Mouse (Mus musculus) midbrain, embryonic 13.5 days (tissue): ENCODE results near the gene Igsf11. TPM values are rescaled to one million over a fixed set of nuclear protein-coding genes. Genes with fewer than 3 reads are reported as not detected.
"Not testable (repeated sequence)": the region's sequence is repeated elsewhere in the genome, so short reads cannot be mapped to it uniquely, and the experiment has no call there.

Experiments
- ATAC-seq: fragments of 200-750 bp; cut with Nextera tagmentation; 2 replicates; pipeline ENCODE4 v1.8.0; 2017; ENCODE audit warnings: mild to moderate bottlenecking, moderate TSS enrichment, moderate library complexity
- H3K27ac ChIP-seq: fragments of 300-500 bp; sonication (generic); 2 replicates; pipeline ENCODE4 v1.5.1; 2015; ENCODE audit warnings: inconsistent platforms, mild to moderate bottlenecking, moderate library complexity
- H3K27me3 ChIP-seq: fragments of 300-500 bp; sonication (generic); 2 replicates; pipeline ENCODE4 v1.6.1; 2015; ENCODE audit warnings: mild to moderate bottlenecking, inconsistent platforms
- H3K36me3 ChIP-seq: fragments of 300-500 bp; sonication (generic); 2 replicates; pipeline ENCODE4 v1.6.1; 2015; ENCODE audit warnings: mild to moderate bottlenecking, inconsistent platforms
- H3K4me1 ChIP-seq: fragments of 300-500 bp; sonication (generic); replicated peaks from 2 replicates; pipeline ENCODE4 v1.6.1; 2015; ENCODE audit warnings: inconsistent platforms
- H3K4me2 ChIP-seq: fragments of 300-500 bp; sonication (generic); replicated peaks from 2 replicates; pipeline ENCODE4 v1.6.1; 2015; ENCODE audit warnings: moderate library complexity, mild to moderate bottlenecking, inconsistent platforms
- H3K4me3 ChIP-seq: fragments of 300-500 bp; sonication (generic); replicated peaks from 2 replicates; pipeline ENCODE4 v1.5.1; 2015; ENCODE audit warnings: mild to moderate bottlenecking, inconsistent platforms
- H3K9ac ChIP-seq: fragments of 300-500 bp; sonication (generic); replicated peaks from 2 replicates; pipeline ENCODE4 v1.6.1; 2015; ENCODE audit warnings: mild to moderate bottlenecking, inconsistent platforms
- H3K9me3 ChIP-seq: fragments of 300-500 bp; sonication (generic); 2 replicates; pipeline ENCODE4 v1.6.1; 2016; ENCODE audit warnings: mild to moderate bottlenecking, inconsistent platforms
- WGBS: fragments of 180-500 bp; shearing (Covaris S2); methylation state at CpG from one replicate; pipeline ENCODE4 v1.1.7; 2015; 5-methylcytosine and 5-hydroxymethylcytosine counted together
- polyA plus RNA-seq: library from polyadenylated mRNA; unstranded; fragments of >200 nt; fragmentation: Nextera tagmentation; extraction: Ambion mirVana; gene quantifications from 2 replicates; pipeline ENCODE4 v1.2.1, GENCODE M21; 2015

Igsf11 gene
- polyA plus RNA-seq, 1 experiment from 2014 or later, result 2.5 TPM

DNA sequence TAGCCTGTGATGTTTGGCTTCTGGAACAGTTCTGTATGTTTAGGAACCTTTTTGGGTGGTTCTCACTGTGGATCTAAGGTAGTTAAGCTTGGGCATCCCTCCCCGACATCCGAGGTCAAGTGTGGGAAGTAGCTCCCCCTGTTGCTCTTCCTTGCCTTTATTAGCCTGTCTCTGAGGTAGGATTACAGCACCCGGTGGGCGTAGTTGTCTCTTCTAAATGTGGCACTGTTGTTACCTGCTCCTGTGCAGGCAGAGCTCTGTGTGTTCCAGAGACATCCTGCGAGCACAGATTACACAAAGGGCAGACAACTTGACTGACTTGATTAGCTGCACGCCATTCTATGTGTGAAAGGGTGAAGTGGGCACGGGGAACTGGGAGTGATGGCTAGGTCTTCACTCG, 68.1 kb downstream of the Igsf11 start:
- no peak overlapping the region for H3K9ac ChIP-seq
- H3K9me3 ChIP-seq, result 0 out of 2 replicates have a peak, but pooled peaks cover 3% of the 10 kb centered on the region
- ATAC-seq, result no peak
- WGBS, result 78% methylated on average over 8 of the region's 8 CpGs
- no peaks in the 10 kb centered on the region; the same call in 1 of the 2 replicates for H3K4me1 ChIP-seq
- H3K4me2 ChIP-seq, result no peak overlapping the region
- H3K4me3 ChIP-seq, result no peak overlapping the region
- H3K36me3 ChIP-seq, result no peaks in the 10 kb centered on the region
- H3K27me3 ChIP-seq, result no peaks in the 10 kb centered on the region
- H3K27ac ChIP-seq, result no peak overlapping the region

DNA sequence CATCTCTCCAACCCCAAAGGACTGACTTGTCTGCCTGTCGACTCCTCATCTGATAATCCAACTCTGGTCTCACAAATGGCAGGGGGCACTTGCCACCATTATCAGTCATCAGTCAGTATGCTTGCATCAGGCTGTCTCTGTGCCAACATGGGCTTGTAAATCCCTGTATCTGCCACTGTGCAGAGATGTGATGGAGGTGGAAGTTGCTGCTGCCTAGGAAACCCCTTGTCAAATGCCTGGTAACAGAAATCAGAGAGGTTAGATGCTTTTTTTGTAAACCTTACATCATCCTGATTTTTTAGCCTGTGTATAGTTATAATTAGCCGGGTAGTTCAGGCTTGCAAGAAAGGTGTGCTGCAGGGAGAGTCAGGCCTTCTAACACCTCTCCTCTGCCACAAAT, 69.4 kb downstream of the Igsf11 start:
- H3K36me3 ChIP-seq, result no peaks in the 10 kb centered on the region
- H3K9ac ChIP-seq, result no peak overlapping the region
- H3K27ac ChIP-seq, result no peak overlapping the region
- 92% methylated on average over 2 of the region's 2 CpGs for WGBS
- no peak for ATAC-seq
- H3K9me3 ChIP-seq, result 0 out of 2 replicates have a peak, but pooled peaks cover 3% of the 10 kb centered on the region
- no peaks in the 10 kb centered on the region; the same call in 1 of the 2 replicates for H3K4me1 ChIP-seq
- no peak overlapping the region for H3K4me2 ChIP-seq
- H3K27me3 ChIP-seq, result no peaks in the 10 kb centered on the region
- no peak overlapping the region for H3K4me3 ChIP-seq

DNA sequence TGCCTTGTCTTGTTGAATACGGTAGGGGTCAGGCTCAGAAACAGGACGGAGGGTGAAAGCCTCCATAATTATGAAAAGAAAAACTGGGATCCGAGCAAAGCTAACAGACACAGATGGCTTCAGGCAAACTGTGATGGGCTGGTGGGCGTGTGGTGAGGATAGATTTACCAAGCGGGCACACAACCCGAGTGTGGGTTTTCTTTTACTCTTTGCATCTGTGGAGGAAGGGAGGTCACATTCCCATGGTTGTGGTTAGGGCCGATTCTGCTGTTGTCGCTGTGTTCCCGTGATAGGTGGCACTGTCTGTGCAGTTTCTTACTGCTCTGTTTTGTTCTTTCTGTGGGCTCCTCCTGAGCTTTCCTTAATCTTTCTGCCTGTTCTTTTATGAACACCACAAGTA, 70.2 kb downstream of the Igsf11 start:
- Histone ChIP-seq H3K9ac (no peak overlapping the region), H3K4me3 (no peak overlapping the region), H3K27me3 (no peaks in the 10 kb centered on the region), H3K4me1 (no peaks in the 10 kb centered on the region; the same call in 1 of the 2 replicates), H3K36me3 (no peaks in the 10 kb centered on the region), H3K4me2 (no peak overlapping the region), H3K9me3 (no peaks in the 10 kb centered on the region), H3K27ac (no peak overlapping the region)
- WGBS, result 70% methylated on average over 9 of the region's 9 CpGs
- no peak for ATAC-seq

DNA sequence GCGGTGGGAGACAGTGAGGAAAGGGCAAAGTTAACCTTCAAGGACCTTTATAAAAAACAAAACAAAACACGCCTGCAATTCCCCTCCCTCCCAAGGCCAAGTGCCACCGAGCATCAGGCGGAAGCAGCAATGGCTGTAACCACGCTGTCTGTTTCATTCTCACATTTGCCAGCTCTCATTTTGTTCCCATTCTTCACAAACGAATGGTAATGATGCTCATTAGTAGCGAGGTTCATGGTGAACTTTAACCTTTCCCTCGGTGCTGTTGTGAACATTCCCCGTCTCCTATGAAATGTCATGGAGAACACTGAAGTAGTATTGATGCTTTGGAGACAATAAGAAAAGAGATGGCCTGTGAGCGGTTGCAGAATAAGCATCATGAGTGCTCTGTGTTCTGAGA, 74.6 kb downstream of the Igsf11 start:
- no peak for ATAC-seq
- H3K4me3 ChIP-seq, result no peak overlapping the region
- WGBS, result 78% methylated on average over 10 of the region's 10 CpGs

DNA sequence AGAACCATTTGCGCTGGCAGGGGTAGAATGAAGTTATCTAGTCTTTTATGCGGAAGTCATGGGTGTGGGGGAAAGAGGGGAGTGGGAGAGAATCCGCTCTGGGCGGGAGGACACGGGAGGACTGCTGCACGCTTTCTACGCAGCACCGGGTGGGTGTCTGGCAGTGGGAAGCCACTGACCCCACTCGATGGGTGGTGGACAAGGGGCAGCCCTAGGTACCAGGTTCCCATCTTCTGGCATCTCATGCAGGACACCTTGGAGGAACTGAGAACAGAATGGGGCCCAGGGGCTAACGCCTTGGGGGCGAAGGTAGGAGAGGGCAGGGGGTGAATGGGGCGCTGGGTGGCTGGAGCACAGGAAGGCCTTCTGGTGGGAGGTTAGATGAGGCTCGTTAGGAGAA, 83.7 kb downstream of the Igsf11 start:
- Histone ChIP-seq H3K4me2 (no peak overlapping the region), H3K4me1 (peaks cover 7% of the 10 kb centered on the region; the same call in 1 of the 2 replicates), H3K4me3 (no peak overlapping the region), H3K9ac (no peak overlapping the region), H3K27me3 (no peaks in the 10 kb centered on the region), H3K9me3 (no peaks in the 10 kb centered on the region), H3K27ac (no peak overlapping the region), H3K36me3 (no peaks in the 10 kb centered on the region)
- ATAC-seq, result 0 out of 2 replicates have a peak, but pooled peaks have one; percentile 48
- WGBS, result 81% methylated on average over 13 of the region's 13 CpGs

More for the DNA sequence above, 74.6 kb downstream of the Igsf11 start:
- no peaks in the 10 kb centered on the region for H3K9me3 ChIP-seq
- no peaks in the 10 kb centered on the region; the same call in 1 of the 2 replicates for H3K4me1 ChIP-seq
- H3K27me3 ChIP-seq, result no peaks in the 10 kb centered on the region
- no peak overlapping the region for H3K27ac ChIP-seq
- H3K4me2 ChIP-seq, result no peak overlapping the region
- H3K36me3 ChIP-seq, result no peaks in the 10 kb centered on the region
- no peak overlapping the region for H3K9ac ChIP-seq

DNA sequence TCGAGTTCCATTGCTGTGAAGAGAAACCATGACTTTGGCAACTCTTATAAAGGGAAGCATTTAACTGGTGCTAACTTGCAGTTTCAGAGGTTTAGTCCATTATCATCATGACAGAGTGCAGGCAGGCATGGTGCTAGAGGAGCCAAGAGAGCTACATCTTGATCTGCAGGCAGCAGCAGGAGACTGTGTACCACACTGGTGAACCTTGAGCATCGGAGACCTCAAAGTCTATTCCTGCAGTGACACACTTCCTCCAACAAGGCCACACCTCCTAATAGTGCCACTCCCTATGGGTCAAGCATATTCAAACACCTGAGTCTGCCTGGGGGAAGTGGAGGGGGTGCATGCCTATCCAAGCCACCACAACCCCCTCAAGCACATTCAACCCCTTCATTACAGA, 86.1 kb downstream of the Igsf11 start:
- H3K4me1 ChIP-seq, result peaks cover 17% of the 10 kb centered on the region

DNA sequence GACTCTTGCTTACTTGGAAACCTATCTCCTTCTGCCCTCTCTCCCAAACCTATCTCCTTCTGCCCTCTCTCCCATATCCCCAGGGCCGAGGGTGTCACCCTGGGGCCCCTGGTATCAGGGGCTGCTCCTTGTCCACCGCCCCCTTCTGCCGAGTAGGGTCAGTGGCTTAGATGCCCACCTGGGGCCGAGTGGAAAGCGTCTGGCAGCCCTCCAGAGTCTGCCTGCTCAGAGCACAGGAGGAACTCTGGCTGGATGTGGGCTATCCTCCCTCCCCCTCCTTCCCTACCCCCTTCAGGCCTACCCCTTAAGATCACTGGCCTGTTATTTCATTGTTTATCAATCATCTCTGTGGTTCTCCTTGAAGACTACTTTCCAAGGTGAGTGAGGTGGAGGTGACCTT, 88.1 kb downstream of the Igsf11 start:
- no peak overlapping the region for H3K4me2 ChIP-seq
- H3K9ac ChIP-seq, result no peak overlapping the region
- H3K9me3 ChIP-seq, result no peaks in the 10 kb centered on the region
- no peak for ATAC-seq
- H3K27me3 ChIP-seq, result no peaks in the 10 kb centered on the region
- H3K36me3 ChIP-seq, result no peaks in the 10 kb centered on the region
- H3K4me1 ChIP-seq, result peaks cover 17% of the 10 kb centered on the region
- no peak overlapping the region for H3K27ac ChIP-seq
- 37% methylated on average over 5 of the region's 5 CpGs for WGBS
- no peak overlapping the region for H3K4me3 ChIP-seq

More for the DNA sequence above, 86.1 kb downstream of the Igsf11 start:
- H3K4me3 ChIP-seq, result no peak overlapping the region
- no peak overlapping the region for H3K27ac ChIP-seq
- no peak overlapping the region for H3K4me2 ChIP-seq
- 89% methylated on average over 2 of the region's 2 CpGs for WGBS
- no peaks in the 10 kb centered on the region for H3K36me3 ChIP-seq
- H3K9me3 ChIP-seq, result no peaks in the 10 kb centered on the region
- no peak for ATAC-seq
- no peaks in the 10 kb centered on the region for H3K27me3 ChIP-seq
- H3K9ac ChIP-seq, result no peak overlapping the region

DNA sequence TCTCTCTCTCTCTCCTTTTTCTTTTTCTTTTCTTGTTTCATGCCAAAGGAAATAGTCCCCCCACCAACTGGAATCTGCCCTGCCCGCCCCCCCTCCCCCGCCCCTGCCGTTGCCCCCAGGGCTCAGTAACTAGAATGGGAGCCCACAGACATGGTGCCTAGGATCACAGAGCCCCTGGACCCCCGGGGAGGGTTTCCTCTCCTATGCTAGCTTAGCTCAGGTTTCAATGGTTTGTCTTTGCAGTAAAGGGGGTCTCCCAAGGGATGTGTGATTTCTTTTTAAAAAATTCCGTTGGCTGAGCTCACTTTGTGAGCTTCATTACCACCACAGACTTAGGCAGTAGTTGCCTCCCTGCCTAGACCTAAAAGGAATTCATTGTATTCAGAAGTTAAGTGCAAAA, 89.6 kb downstream of the Igsf11 start:
- Histone ChIP-seq H3K27ac (no peak overlapping the region), H3K36me3 (no peaks in the 10 kb centered on the region), H3K4me3 (no peak overlapping the region), H3K4me1 (peaks cover 17% of the 10 kb centered on the region), H3K4me2 (no peak overlapping the region), H3K27me3 (no peaks in the 10 kb centered on the region), H3K9me3 (no peaks in the 10 kb centered on the region), H3K9ac (no peak overlapping the region)
- 15% methylated on average over 5 of the region's 5 CpGs for WGBS
- no peak for ATAC-seq

DNA sequence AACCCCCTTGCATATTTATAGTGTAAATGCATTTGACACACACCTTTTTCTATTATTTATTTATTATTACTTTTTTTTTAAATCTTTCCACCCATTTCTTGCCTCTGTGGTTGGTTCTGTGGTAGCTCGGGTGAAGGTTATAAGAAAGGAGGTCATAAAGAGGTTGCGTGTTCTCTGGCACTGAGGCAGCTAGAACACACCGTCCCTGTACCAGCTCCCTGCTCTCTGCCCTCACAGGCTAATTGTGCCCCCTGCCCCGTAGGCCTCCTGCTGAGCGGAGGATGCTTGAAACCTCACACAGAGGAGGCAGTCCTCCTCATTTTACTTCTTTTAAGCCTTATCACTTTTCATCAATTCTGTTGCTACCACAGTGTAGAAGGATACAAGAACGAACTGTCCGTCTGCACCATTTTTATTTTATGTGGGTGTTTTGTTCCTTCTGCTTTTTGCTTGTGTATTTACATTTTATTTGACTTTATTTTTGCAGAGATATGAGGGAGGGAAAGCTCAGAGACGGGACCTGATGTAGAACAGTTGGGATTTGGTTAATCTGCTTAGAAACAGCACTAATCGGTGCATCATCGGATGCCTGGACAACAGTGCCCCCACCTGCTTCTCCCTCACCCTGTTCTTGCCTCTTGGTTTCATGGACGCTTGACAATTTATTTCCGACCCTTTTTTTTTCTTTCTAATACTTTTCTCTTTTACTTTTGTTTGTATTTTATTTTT, 90.2 kb downstream of the Igsf11 start:
- H3K4me2 ChIP-seq, result no peak overlapping the region
- H3K27me3 ChIP-seq, result no peaks in the 10 kb centered on the region
- H3K27ac ChIP-seq, result no peak overlapping the region
- H3K9ac ChIP-seq, result no peak overlapping the region
- ATAC-seq, result no peak
- H3K4me3 ChIP-seq, result no peak overlapping the region
- H3K4me1 ChIP-seq, result peaks cover 17% of the 10 kb centered on the region
- H3K9me3 ChIP-seq, result no peaks in the 10 kb centered on the region
- WGBS, result 25% methylated on average over 12 of the region's 12 CpGs
- no peaks in the 10 kb centered on the region for H3K36me3 ChIP-seq

DNA sequence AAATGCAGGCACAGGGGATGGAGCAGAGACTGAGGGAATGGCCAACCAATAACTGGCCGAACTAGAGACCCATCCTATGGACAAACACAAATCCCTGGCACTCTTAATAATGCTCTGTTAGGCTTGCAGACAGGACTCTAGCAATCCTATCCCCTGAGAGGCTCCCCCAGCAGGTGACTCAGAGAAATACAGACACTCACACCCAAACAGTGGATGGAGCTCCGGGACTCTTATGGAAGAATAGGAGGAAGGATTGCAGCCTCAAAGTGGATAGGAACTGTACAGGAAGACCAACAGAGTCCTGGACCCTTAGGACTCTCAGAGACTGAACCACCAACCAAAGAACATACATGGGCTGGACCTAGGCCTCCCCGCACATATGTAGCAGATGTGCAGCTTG, 91.4 kb downstream of the Igsf11 start:
- H3K27ac ChIP-seq, ATAC-seq: not testable (repeated sequence)
- 71% methylated on average over 3 of the region's 3 CpGs for WGBS

DNA sequence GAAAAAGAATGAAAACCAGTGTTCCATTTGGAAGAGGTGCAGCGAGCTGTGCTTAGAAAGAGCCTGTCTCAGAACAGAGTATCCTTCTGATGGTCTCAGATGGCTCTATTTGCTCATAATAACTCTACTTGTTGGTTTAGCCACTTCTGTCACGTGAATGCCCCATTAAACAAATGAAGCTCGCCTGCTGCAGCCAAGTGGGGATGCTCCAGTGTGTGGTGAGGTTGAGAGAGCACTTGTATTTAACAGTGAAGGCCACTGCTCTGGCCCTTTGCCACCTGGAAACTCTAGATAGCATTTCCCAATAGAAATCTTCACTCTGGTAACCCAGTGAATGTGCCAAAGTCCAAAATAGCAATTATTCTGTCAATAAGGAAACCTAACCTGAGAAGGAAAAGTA, 92.9 kb downstream of the Igsf11 start:
- Histone ChIP-seq H3K9me3 (no peaks in the 10 kb centered on the region), H3K4me3 (no peak overlapping the region), H3K4me1 (peaks cover 17% of the 10 kb centered on the region), H3K36me3 (no peaks in the 10 kb centered on the region), H3K4me2 (no peak overlapping the region), H3K9ac (no peak overlapping the region), H3K27ac (no peak overlapping the region), H3K27me3 (no peaks in the 10 kb centered on the region)
- ATAC-seq, result peak; percentile 34; the same call in 1 of the 2 replicates
- 49% methylated on average over 3 of the region's 3 CpGs for WGBS

More for the DNA sequence above, 91.4 kb downstream of the Igsf11 start:
- H3K4me2 ChIP-seq, H3K9ac ChIP-seq, H3K36me3 ChIP-seq, H3K4me3 ChIP-seq, H3K9me3 ChIP-seq, H3K27me3 ChIP-seq: not testable (repeated sequence)
- H3K4me1 ChIP-seq, result peaks cover 17% of the 10 kb centered on the region

DNA sequence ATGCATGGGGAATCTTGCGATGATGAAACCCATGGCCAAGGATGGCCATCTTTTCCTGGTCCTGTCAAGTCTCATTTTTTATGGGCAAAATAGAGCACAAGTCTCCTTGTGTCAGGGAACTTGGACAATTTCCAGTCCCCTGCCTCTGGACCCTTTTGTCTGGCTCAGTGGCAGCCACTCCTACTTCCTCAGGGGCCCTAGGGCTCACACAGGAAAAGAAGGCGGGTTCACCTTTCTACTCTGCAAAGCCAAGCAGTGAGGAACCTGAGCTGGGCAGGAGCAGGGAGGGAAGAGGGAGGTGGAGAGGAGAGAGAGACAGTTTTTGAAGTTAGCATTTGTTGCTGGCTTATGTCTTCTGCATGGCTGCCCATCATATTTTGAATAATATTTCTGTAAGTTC, 93.9 kb downstream of the Igsf11 start:
- H3K4me1 ChIP-seq, result peaks cover 14% of the 10 kb centered on the region
- 71% methylated on average over 2 of the region's 2 CpGs for WGBS
- no peak overlapping the region for H3K4me2 ChIP-seq
- no peak overlapping the region for H3K9ac ChIP-seq
- H3K27ac ChIP-seq, result no peak overlapping the region
- no peaks in the 10 kb centered on the region for H3K36me3 ChIP-seq
- H3K4me3 ChIP-seq, result no peak overlapping the region
- no peaks in the 10 kb centered on the region for H3K27me3 ChIP-seq
- H3K9me3 ChIP-seq, result no peaks in the 10 kb centered on the region
- no peak for ATAC-seq

DNA sequence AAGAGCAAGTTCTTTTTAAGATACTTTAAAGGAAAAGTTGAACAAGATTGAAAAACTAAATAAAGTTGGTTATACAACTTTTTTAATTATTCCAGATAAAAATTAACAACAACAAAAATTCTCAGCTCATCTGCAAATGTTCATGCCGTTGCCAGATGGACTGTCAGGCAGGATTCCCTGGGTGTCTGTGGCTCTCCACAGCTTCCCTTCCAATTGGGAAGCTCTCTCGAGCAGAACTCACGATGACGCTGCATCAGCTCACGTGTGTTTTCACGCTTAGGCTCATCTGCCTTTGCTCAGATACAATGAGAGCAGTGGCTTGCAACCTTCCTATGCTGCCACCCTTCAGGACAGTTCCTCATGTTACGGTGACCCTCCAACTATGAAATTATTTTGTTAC, 101.2 kb downstream of the Igsf11 start:
- no peaks in the 10 kb centered on the region for H3K27me3 ChIP-seq
- ATAC-seq, result no peak
- H3K4me1 ChIP-seq, result no peaks in the 10 kb centered on the region
- no peak overlapping the region for H3K4me3 ChIP-seq
- H3K4me2 ChIP-seq, result no peak overlapping the region
- no peaks in the 10 kb centered on the region for H3K36me3 ChIP-seq
- H3K9ac ChIP-seq, result no peak overlapping the region
- no peaks in the 10 kb centered on the region for H3K9me3 ChIP-seq
- H3K27ac ChIP-seq, result no peak overlapping the region
- WGBS, result 83% methylated on average over 7 of the region's 7 CpGs
